Mouse (Mus musculus): ENCODE measurements around the gene St6gal1.

GRCm38 (mm10) chr16:23250556-23251444 lies 26.3 kb downstream of the St6gal1 start:
- TF ChIP-seq POLR2A (IDR thresholded peaks at IDR 0.05; ENCODE audit: borderline replicate concordance, control insufficient read depth, low read depth, low read length) = no peak
- TF ChIP-seq CTCF (IDR thresholded peaks at IDR 0.05; ENCODE audit: control insufficient read depth, insufficient read depth, low read length) = no peak

Data from bone marrow, adult 2 months (tissue).